11 mouse cellular contexts compared by ENCODE assay signal in genomic region chr10:121703619-121704018, GRCm38 (mm10). TPM values are rescaled to one million over a fixed set of nuclear protein-coding genes. Genes with fewer than 3 reads are reported as not detected.
A peak's percentile ranks its signal among the peaks of the same experiment; 100 is the strongest.
DNase-seq lines count a peak whose midpoint lies in the region; ATAC-seq and TF ChIP-seq lines count a peak whose summit lies in the region.
"Had no signal": no experiment of that assay in that cellular context is flagged by ENCODE, and none has a peak within 500 bp of the region (broad histone marks: within the 10 kb centered on the region; RNA-seq: fewer than 3 reads in every experiment).

No protein-coding gene starts in this region.

- ATAC-seq in kidney, embryonic 14.5 days (ENCODE audit: low FRiP score, low TSS enrichment): no peak

- no peaks in the 10 kb centered on the region for H3K9me3 ChIP-seq in kidney, embryonic 14.5 days (ENCODE audit: control insufficient read depth, low read length)
- H3K9me3 ChIP-seq: embryonic facial prominence, embryonic 13.5 days; limb, embryonic 13.5 days had no signal

- H3K4me1 ChIP-seq in lung, adult 2 months (ENCODE audit: control insufficient read depth, insufficient read depth, low read length): no peaks in the 10 kb centered on the region
- H3K4me1 ChIP-seq in kidney, embryonic 14.5 days (ENCODE audit: control insufficient read depth, insufficient read depth, low read length): no peaks in the 10 kb centered on the region
- H3K4me1 ChIP-seq: embryonic facial prominence, embryonic 13.5 days; limb, embryonic 13.5 days had no signal

- H3K4me3 ChIP-seq in lung, adult 2 months (replicated peaks; ENCODE audit: extremely low read depth, low read depth, low read length): no peak overlapping the region
- H3K4me3 ChIP-seq in kidney, embryonic 14.5 days (ENCODE audit: low read length): no peak overlapping the region
- H3K4me3 ChIP-seq: embryonic facial prominence, embryonic 13.5 days; limb, embryonic 13.5 days had no signal

- no peaks in the 10 kb centered on the region for H3K27me3 ChIP-seq in kidney, embryonic 14.5 days (ENCODE audit: control insufficient read depth, insufficient read depth, low read length)
- H3K27me3 ChIP-seq: embryonic facial prominence, embryonic 13.5 days; limb, embryonic 13.5 days had no signal

- no peak for TF ChIP-seq CTCF in lung, adult 2 months (IDR thresholded peaks at IDR 0.05; ENCODE audit: insufficient read depth, low read length)

- DNase-seq in lung, adult 18-20 months: peak; percentile 49 to 52
- DNase-seq in lung, adult 2 months: no peak
- DNase-seq in fat pad, adult 2 months (ENCODE audit: extremely low read depth, low read depth, low spot score): peak; percentile 80
- DNase-seq in heart, adult 9 months (ENCODE audit: low spot score in 2 of 2): peak; percentile 69 to 76
- DNase-seq in lung, postnatal 36 days: peak; percentile 72
- no peak for DNase-seq in layer of hippocampus, postnatal 14 days (ENCODE audit: low spot score in 2 of 2)
- DNase-seq in left cerebral cortex, postnatal 36 days (ENCODE audit: low spot score in 2 of 2): no peak
- DNase-seq: cerebellum, adult 18-20 months had no signal

- TF ChIP-seq POLR2A in lung, adult 2 months (IDR thresholded peaks at IDR 0.05; ENCODE audit: borderline replicate concordance, extremely low read depth, low read depth, low read length): no peak

- H3K27ac ChIP-seq in kidney, embryonic 14.5 days (ENCODE audit: low read depth, low read length): no peak overlapping the region
- H3K27ac ChIP-seq: embryonic facial prominence, embryonic 13.5 days; limb, embryonic 13.5 days had no signal

- no peak overlapping the region for H3K9ac ChIP-seq in kidney, embryonic 14.5 days (ENCODE audit: low read depth, low read length)
- H3K9ac ChIP-seq: embryonic facial prominence, embryonic 13.5 days; limb, embryonic 13.5 days had no signal

- H3K36me3 ChIP-seq in kidney, embryonic 14.5 days (ENCODE audit: control insufficient read depth, insufficient read depth, low read length): no peaks in the 10 kb centered on the region
- H3K36me3 ChIP-seq: embryonic facial prominence, embryonic 13.5 days; limb, embryonic 13.5 days had no signal

- intact Hi-C loops in left cerebral cortex, postnatal 36 days (cut with DNase I): loop anchor here (5.0 kb wide), 1 partner anchor 349 kb away; no protein-coding TSS in a partner anchor

- 57% methylated on average over 6 of the region's 6 CpGs for WGBS in lung, adult 2 months
- WGBS in kidney, embryonic 14.5 days: 85% methylated on average over 6 of the region's 6 CpGs

- H3K4me2 ChIP-seq in kidney, embryonic 14.5 days (replicated peaks; ENCODE audit: low read depth, low read length): no peak overlapping the region
- H3K4me2 ChIP-seq: embryonic facial prominence, embryonic 13.5 days; limb, embryonic 13.5 days had no signal

RNA-seq across cellular contexts. Expression of gene BC048403, which starts 36.1 kb away (rescaled TPM):
- 8.5 and 9.4 TPM in 2 replicates for polyA plus RNA-seq in lung, adult 2 months (2012; rRNA removed)
- total RNA-seq in layer of hippocampus, postnatal 14 days (2021): 1 to 10 TPM; 7.6 to 8.1 TPM
- 2.6 and 3.6 TPM in 2 replicates for polyA plus RNA-seq in kidney, embryonic 14.5 days (2014; fragmentation: Nextera tagmentation; extraction: Ambion mirVana)
- total RNA-seq in left cerebral cortex, postnatal 36 days (2021): 10 to 100 TPM; 10.7 to 11.7 TPM

Comparison
In these comparisons a context has a peak if more than half of its experiments do, and no peak if none do; other contexts are left out.
1. DNase-seq: peak in lung, adult 18-20 months (2 of 2), fat pad, adult 2 months (single experiment), heart, adult 9 months (2 of 2) and lung, postnatal 36 days (single experiment); none in lung, adult 2 months (single experiment), layer of hippocampus, postnatal 14 days (0 of 2) and left cerebral cortex, postnatal 36 days (0 of 2).